Mouse (Mus musculus): Measurements from ENCODE around the gene Cald1.

DNA sequence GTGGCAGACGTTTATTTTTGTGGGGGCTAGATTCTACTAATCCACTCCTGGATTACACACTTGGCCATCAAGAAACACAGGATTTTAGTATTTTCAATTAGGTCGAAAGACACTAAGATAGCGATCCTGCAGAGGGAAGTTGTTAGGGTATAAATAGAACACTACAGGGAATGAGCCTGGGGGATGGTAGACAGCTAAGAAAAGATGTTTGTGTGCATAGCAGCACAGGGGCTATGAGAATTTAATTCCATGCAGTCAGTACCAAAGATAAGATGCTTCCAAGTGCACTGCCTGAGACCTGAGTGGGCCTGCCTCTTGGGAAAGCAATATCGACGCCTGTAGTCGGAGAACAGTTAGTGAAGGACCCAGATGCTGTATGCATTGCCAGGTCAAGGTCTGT, 172.2 kb downstream of the Cald1 start:
- TF ChIP-seq CTCF (IDR thresholded peaks at IDR 0.05; ENCODE audit: low read depth, low read length) (no peak), POLR2A (IDR thresholded peaks at IDR 0.05; ENCODE audit: extremely low read depth, insufficient read depth, low read length) (no peak)
